Mouse (Mus musculus): ENCODE results near the gene Polr2a.

Polr2a gene

DNA sequence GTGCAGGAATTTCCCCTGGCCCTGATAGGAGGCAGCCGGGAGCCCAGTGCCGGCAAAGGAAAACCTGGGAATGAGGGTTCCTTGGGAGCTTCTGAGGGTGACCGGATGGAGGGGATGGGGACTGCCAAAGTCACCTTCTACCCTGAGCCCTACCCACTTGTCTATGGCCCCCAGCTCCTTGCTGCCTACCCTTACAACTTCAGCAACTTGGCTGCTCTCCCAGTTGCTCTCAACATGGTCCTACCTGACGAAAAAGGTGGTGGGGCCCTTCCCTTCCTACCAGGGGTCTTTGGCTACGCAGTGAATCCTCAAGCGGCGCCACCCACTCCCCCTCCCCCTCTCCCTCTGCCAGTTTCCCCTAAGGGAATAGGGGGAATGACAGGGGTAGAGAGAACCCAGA, 20.5 kb upstream of the Polr2a start:
- DNase-seq, result peak; percentile 91

DNA sequence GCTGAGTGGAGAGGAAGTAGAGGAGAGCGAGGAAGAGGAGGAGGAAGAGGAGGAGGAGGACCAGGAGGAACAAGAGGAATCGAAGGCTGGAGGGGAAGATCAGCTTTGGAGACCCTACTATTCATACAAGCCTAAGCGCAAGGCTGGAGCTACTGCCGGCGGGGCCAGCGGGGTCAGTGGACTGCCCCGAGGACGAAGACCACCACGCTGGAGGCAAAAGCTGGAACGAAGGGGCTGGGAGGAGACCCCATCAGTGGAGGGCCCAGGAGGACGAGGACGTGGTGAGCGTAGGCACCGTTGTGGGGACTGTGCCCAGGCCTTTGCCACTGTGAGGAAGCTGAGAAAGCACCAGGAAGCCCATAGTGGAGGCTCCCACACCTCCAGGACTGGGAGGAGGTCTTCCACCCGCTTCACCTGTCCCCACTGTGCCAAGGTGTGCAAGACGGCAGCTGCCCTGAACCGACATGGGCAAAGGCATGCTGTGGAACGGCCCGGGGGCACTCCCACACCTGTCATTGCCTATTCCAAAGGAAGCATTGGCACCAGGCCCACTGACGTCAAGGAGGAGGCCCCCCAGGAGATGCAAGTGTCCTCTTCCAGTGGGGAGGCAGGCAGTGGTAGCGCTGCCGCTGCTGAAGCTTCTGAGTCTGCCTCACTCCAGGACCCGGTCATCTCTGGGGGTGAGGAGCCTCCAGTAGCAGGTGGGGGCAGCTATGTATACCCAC, 20.0 kb upstream of the Polr2a start:
- peak; percentile 91 for DNase-seq

DNA sequence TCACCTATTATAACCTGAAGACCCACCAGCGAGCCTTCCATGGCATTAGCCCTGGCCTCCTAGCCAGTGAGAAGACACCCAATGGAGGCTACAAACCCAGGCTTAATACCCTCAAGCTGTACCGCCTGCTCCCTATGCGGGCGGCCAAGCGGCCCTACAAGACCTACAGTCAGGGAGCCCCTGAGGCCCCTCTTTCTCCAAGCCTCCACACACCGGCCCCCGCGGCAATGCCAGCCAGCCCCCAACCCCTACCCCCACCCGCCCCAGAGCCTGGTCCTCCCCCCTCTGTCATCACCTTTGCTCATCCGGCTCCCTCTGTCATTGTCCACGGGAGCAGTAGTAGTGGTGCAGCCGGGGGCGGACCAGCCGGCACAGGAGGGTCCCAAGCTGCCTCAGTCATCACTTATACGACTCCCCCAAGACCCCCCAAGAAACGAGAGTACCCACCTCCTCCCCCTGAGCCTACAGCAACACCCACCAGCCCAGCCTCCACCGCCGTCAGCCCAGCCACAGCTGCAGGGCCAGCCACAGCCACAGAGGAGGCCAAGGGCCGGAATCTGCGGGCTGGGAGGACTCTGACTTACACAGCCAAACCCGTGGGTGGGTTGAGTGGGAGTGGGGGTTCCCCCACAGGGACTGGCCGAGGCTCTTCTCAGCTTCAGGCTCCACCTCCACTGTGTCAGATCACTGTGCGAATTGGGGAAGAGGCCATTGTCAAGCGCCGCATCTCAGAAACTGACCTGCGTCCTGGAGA, 19.2 kb upstream of the Polr2a start:
- DNase-seq, result peak; percentile 93

DNA sequence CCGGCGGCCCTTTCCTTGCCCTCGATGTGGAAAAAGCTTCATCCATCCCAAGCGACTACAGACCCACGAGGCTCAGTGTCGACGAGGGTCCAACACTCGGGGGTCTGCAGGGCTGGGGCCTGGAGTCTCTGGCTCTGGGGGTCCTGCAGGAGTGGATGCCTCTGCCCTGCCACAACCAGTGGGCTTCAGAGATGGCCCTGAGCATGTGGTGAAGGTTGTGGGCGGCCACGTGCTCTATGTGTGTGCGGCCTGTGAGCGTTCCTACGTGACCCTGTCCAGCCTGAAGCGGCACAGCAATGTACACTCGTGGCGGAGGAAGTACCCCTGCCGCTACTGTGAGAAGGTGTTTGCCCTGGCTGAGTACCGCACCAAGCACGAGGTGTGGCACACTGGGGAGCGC, 18.1 kb upstream of the Polr2a start:
- DNase-seq, result peak; percentile 91

DNA sequence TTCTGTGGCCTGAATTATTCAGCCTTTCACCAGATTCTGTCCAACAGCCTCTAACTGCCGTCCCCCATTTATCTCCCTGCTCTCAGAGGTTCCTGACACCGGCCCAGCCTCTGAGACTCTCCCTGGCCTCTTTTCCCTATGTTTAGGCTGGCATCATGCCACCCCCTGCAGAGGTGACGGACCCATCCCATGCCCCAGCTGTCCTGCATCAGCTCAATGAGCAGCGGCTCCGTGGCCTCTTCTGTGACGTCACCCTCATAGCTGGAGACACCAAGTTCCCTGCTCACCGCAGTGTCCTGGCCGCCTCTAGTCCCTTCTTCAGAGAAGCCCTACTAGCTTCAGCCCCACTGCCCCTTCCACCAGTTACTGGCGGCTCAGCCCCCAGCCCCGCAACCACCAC, 17.3 kb upstream of the Polr2a start:
- DNase-seq, result peak; percentile 93

DNA sequence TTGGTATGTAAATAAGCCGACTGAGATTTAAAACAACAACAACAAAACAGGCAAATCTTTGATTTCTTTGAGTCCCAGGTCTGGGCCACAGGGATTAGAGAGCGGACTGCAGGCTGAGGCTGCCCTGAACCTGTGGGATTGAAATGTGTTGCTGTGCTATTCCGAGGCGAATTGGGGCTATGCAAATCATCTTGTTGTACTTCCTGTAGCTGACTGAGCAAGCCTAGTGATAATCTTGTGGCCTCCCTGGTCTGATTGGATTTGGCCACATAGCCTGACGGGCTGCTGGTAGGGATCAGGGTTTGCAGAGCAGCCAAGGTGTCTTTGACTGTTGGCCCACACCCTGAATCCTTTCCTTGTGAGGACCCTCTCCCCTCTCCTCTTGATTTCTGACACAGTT, 16.5 kb upstream of the Polr2a start:
- no peak for DNase-seq

DNA sequence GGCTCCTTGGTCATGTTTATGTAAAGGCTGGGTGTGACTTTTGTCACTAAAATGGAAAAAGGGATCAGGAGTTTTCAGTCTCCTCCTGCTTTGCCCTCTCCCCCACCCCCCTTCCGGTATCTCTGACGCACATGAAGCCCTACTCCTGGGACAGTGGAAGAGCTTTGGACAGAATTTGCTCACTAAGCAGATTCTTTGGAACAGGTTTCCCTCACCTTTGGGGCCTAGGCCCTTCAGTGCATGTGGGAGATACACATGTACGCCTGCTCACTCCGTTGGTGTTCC, 9.1 kb upstream of the Polr2a start:
- DNase-seq, result no peak

DNA sequence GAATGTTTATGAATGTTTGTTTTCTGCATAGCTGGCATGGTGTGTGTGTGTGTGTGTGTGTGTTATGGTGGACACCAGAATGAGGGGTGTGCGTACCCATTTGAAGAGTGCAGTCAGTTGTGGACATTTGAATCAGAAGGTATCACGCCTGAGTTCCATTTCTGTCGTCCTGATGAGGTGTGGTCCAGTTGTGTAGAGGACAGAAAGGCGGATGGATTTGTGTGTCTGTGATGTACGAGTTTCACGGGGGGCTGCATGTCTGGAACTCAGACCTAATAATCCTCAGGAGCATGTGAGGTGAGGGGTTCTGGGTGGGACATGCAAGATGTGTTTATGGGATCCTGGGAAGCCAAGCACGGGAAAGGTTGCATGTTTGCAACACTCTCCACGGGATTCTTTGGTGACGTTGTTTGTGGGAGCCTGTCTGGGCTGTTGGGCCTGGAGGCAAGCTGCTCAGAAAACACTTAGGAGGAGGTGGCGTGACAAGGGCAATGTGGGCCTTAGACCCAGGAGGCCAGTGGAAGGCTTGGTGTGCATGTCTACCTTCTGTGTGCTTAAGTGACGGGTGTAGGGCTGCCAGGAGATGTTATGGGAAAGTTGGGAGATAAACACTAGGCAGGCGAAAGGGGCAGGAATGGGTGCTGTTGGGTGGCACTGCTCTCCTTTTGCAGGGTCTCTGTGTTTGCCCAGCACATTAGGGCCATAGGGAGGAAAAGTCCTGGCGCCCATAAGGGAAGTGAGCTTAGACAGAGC, 8.6 kb upstream of the Polr2a start:
- DNase-seq, result peak; percentile 96

DNA sequence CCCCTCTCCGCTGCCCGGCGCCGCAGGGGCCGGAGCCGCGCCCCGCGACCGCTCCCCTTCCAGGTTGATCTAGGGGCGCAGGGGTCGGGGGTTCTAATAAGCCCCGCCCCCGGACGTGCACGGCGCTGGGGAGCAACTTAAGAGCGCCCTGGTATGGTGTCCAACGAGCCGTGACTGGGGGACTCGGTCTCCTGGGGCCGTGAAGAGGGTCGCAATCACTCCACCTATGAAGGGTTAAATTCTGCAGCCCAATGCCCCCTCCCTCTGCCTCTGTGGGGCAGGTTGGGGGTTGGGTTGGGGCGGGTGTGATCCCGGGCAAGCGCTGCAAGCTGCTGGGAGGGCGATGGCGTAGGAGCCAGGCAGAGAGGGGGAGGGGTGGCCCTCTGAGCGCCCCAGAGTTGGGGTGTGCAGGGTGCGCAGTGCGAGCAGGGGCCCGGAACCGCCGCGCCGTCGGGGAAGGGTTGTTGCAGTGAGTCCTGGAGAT, 7.7 kb upstream of the Polr2a start:
- peak; percentile 99 for DNase-seq

DNA sequence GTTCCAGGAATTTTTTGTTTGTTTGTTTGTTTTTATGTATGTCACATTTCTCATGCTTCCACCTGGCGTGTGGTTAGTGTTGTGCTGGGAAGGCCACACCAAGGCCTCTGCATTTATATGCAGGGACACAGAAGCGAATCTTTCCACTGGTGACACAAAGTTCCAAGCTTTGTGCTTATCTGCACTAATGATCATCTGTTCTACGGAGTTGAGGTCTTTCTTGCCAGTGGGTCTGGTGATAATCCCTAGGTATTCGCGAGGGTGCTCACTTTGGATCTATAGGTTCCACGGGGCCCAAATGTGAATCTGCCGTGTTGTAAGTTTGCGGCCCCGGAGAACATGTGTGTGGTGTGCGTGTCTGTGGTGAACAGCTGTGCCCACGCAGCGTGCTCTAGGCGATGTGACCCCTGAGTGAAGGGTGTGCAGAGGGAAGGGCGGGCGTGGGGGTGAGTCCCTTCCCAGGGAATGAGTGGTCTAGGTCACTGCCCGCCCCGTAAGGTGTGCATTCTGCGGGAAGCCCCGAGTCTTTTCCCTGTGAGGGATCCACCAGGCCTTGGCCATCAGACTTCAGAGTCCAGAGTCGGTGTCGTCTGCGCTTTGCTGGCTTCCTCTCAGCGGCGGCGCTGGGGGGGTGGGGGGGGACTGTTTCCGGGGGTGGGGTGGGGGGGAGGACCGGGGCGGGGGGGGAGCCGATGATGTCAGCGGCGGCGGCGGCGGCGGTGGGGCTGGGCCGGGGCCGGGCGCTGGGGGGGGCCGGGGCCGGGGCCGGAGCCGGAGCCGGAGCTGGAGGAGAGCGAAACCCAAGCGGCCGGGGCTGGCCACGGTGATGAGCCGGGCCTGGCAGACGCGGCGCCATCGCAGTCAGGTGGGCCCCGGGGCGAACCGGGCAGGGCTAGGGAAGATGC, 7.0 kb upstream of the Polr2a start, which contains the start of gene Zbtb4:
Gene Zbtb4, plus strand, starts transcription at position 692 of the 905 bp plus-strand sequence.
- peak; percentile 97 for DNase-seq

DNA sequence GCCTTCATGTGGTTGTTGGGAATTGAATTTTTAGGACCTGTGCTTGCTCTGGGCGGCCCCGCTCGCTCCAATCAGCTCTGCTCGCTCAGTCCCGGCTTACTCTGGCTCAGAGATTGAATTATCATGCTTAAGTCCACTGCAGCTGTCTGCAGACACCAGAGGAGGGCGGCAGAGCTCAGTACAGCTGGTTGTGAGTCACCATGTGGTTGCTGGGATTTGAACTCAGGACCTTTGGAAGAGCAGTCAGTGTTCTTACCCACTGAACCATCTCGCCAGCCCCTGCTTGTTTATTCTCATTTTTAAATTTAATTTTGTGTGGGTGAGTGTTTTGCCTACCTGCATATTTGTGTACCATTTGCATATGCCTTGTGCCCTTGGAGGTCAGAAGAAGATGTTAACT, 5.1 kb upstream of the Polr2a start:
- no peak for DNase-seq

DNA sequence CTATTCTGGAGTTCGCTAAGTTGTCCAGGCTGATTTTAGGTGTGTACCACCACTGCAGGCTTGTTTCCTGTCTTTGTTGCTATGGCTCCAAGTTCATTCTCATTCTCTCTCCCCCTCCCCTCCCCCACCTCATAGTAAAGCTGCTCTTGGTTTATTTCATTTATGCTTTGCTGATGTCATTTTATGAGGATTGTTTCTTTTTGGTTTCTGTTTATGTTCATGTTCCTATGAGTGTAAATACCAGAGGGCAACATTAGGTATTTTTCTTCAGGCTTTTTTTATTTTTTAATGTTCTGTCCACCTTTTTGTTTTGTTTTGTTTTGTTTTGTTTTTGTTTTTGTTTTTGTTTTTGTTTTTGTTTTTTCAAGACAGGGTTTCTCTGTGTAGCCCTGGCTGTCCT, 3.4 kb upstream of the Polr2a start, which contains the start of gene Slc35g3:
Gene Slc35g3, minus strand, starts transcription at position 101 of the 400 bp plus-strand sequence.
- DNase-seq, result no peak

DNA sequence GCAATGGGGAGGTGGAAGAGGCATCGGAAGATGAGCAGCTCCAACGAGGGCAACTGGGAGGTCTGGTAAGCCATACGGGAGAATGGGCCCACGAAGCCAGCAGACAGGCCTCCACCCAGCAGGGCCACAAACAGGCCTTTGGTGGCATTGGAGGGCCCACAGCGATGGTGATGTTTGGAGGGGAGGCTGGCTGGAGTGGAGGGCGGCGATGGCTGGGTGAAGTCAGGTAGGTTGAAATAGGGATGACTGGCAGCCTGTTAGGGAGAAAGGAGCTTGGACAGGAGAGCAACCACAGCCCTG, 2.4 kb upstream of the Polr2a start:
- peak; percentile 94 for DNase-seq

DNA sequence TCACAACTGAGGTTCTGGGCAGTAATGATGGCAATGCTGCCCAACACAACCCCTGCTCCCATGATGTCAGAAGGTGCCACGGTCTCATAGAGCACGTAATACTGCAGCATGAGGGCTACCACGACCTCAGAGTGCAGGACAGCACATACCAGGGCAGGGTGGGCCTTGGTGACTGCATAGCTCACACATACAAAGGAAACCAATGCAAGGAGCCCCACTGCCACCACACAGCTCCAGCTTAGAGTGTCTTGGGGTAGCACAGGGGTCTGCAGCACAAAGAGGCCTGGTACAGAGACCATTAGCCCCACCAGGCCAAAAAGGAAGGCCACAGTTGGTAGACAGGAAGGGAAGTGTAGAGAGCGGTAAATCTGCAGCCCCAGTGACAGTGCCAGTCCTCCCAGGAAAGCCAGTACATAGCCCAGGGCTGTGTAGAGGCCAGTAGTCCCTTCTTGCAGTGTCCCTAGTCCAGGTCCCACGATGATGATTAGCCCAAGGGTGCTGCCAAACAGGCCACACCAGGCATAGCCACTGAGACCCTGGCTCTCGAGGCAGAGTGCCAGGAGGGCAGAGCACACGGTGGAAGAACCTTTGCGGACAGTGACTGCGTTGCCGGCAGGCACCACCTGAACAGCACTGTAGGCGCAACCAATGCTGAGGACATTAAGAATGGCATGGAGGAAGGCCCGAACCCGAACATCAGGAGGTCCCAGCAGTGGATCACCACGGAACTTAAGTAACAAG, 1.9 kb upstream of the Polr2a start:
- DNase-seq, result peak; percentile 96

DNA sequence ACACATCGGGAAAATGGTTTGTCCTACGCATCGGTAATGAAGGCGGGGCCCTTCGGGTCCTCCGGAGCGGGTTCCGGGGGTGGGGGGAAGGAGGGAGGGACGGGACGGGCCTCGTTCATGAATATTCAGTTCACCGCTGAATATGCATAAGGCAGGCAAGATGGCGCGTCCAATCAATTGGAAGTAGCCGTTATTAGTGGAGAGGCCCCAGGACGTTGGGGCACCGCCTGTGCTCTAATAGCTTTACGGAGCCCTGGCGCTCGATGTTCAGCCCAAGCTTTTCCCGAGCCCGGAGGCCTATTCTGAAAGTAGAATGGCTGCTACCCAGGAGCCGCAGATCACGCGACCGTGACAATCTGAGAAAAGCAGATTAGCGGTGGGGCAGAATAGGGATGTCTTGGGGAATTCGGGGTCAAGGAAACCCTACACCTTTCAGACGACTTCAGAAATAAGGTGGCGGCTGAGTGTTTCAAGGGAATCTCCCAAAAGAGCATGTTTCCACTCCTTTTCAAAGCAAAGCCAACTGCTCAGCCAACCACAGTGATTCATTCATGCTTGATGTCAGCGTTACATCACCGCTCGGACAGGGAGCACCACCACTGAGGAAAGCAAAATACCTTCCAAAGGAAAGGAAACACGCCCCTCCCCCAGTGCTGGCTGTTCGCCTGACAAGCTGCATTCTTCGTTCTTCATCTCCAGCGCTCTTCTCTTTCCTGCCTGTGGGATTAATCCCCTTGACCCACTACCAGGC, 709 bp upstream of the Polr2a start:
- DNase-seq, result peak; percentile 99

DNA sequence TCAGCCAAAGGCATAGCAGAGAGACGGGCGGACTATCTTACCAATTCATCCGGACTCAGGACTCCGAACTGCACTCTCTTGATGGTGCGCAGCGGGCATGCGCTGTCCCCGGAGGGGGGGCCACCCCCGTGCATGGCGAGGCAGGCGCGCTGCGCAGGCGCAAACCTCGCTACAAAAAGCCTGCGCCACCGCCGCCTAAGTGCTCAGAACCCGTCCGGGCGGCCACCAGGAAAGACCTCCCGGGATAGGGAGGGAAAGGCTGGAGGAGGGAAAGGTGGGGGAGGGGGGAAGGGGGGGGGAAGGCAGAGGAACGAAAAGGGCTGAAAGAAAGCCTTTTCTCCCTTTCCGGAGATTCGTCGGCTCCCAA, 364 bp downstream of the Polr2a start:
- peak; percentile 100 for DNase-seq

DNA sequence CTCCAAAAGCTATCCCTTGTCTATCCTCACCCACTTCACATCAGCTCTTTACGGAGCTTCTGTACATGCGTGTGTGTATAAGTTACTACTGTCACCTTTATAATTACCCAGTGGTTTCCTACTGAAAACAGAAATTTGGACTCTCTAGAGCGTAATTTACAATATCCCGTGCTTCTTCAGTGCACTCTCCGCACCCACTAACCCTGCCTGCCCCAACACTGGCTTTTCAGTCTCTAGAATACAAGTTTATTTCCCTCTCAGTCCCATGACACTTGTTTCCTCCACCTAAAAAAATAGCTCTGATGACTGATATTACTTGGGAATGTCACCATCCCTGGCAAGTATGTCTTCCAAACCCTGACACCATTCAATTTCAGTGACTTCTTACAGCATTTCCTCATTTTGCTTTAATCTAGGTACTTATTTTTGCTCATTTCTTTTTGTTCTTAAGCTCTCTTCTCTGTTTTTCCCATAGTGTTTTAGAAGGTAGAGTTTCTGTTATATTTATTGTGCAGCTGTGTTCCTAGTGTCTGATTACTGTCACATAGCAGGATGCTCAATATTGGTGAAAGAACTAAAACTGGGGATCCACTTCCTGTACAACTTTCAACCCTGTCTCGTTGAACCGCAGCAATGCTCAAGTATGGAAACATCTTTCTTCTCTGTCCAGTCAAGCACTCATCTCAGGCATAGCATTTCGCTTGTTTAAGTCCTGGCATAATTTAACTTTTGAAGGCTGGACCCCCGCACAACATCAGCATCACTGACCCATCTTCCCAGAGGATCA, 941 bp downstream of the Polr2a start:
- DNase-seq, result peak; percentile 76

DNA sequence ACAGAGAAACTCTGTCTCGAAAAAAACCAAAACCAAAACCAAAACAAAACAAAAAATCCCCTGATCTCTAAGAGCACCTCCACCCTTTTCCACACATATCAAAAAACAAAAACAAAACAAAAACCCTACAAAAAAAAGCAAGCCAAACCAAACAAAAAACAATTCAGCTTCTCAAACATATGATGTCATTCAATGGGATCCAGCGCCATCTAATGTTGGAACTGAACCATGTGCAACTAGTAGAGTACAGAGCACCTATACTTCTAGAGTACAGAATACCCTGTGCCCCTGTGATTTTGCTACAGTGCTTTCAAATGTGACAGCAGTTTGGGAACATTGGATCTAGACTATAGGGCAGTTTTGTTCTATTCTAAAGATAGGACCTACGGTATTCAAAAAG, 3.7 kb downstream of the Polr2a start:
- no peak for DNase-seq

DNA sequence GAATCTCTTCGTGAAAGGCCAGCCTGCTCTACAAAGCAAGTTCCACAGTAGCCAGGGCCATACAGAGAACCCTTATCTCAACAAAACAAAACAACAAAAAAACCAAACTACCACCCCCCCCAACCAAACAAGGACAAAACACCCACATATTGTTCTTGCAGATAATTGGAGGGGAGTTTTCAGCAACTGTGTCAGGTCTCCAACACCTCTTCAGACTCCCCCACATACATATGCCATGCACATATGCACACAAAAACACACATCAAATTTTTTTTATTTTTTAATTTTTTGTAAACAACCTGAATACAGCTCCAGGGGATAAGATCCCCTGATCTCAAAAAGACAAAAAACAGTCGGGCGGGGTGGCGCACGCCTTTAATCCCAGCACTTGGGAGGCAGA, 4.2 kb downstream of the Polr2a start:
- DNase-seq, result no peak

DNA sequence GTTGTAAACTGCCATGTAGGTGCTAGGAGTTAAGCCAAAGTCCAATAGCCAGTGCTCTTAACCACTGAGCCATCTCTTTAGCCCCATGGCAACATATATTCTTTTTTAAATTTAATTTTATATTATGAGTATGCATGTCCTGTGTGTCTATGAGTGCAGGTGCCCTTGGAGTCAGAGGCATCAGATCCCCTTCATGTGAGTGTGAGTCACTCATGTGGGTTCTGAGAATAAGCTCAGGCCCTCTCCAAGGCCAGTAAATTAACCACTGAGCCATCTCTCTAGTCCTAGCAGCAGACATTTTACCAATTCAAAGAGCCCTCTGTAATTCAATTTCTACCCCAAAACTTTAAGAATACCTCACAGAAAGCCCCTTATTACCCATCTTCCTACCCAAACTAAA, 5.8 kb downstream of the Polr2a start:
- DNase-seq, result no peak

DNA sequence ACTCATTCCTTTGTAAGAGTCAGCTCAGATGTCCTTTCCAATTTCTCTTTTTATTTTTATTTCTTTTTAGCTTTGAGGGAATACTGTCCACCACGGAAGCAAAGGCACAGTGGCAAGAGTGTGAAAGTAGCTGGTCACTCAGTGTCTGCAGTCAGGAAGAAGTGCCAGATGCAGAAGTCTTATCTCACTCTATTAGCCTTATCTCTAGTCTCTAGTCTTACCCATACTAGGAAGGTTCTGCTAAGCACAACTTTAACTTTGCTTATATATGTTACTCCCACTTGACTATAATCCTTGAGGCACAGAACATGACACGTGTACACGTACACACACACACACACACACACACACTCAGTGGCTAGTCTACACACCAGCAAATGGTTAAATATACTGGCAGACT, 6.8 kb downstream of the Polr2a start:
- DNase-seq, result no peak
